Mouse (Mus musculus): Measurements from ENCODE around the gene Mrpl28.

GRCm38 (mm10) chr17:26168039-26168438 is 44.7 kb downstream of the Mrpl28 start:
- TF ChIP-seq CTCF (IDR thresholded peaks at IDR 0.05; ENCODE audit: low read depth): no peak
- no peak for TF ChIP-seq EP300 (IDR thresholded peaks at IDR 0.05; ENCODE audit: low read depth)

Measured in liver, embryonic 14.5 days (tissue).